ENCODE assay signal across 22 mouse cellular contexts in genomic region chr9:65833230-65833629, GRCm38 (mm10). TPM values are rescaled to one million over a fixed set of nuclear protein-coding genes. Genes with fewer than 3 reads are reported as not detected.
DNase-seq lines count a peak whose midpoint lies in the region; ATAC-seq lines count a peak whose summit lies in the region.
"Had no signal": no experiment of that assay in that cellular context is flagged by ENCODE, and none has a peak within 500 bp of the region (broad histone marks: within the 10 kb centered on the region; RNA-seq: fewer than 3 reads in every experiment).

No protein-coding gene starts in this region.

- H3K27ac ChIP-seq in neural tube, embryonic 12.5 days: no peak overlapping the region
- H3K27ac ChIP-seq in forebrain, embryonic 16.5 days (ENCODE audit: low read length): no peak overlapping the region
- H3K27ac ChIP-seq: embryonic facial prominence, embryonic 10.5 days had no signal

- H3K4me3 ChIP-seq in neural tube, embryonic 12.5 days: no peak overlapping the region
- H3K4me3 ChIP-seq in forebrain, embryonic 16.5 days (replicated peaks; ENCODE audit: low read length): no peak overlapping the region
- H3K4me3 ChIP-seq: embryonic facial prominence, embryonic 10.5 days; heart, embryonic 15.5 days; myocyte had no signal

- H3K36me3 ChIP-seq in neural tube, embryonic 12.5 days: peaks cover 4% of the 10 kb centered on the region; the same call in 1 of the 2 replicates
- H3K36me3 ChIP-seq in forebrain, embryonic 16.5 days (ENCODE audit: control insufficient read depth, insufficient read depth): no peaks in the 10 kb centered on the region

- no peak overlapping the region for H3K9ac ChIP-seq in neural tube, embryonic 12.5 days
- H3K9ac ChIP-seq in forebrain, embryonic 16.5 days (replicated peaks; ENCODE audit: low read depth, low read length): no peak overlapping the region
- H3K9ac ChIP-seq: heart, embryonic 15.5 days had no signal

- no peak overlapping the region for H3K4me2 ChIP-seq in neural tube, embryonic 12.5 days (replicated peaks)
- no peak overlapping the region for H3K4me2 ChIP-seq in forebrain, embryonic 16.5 days (ENCODE audit: low read length)
- H3K4me2 ChIP-seq: heart, embryonic 15.5 days had no signal

- 12% methylated on average over 2 of the region's 2 CpGs for WGBS in neural tube, embryonic 12.5 days
- 11% methylated on average over 2 of the region's 2 CpGs for WGBS in forebrain, embryonic 16.5 days

- peak; percentile 21 for DNase-seq in heart, adult 11 months
- no peak for DNase-seq in heart, adult 9 months (ENCODE audit: low spot score in 2 of 2)
- no peak for DNase-seq in neural tube, embryonic 10.5 days (ENCODE audit: extremely low spot score, low spot score)
- DNase-seq in kidney, postnatal 25 days: no peak
- DNase-seq: adrenal gland, postnatal 14 days; cerebellum, adult 11 months; cerebellum, postnatal 14 days; heart, postnatal 4 days; kidney, adult 18-20 months; kidney, postnatal 14 days; lung, postnatal 10 days; right cerebral cortex, adult 18-20 months; thymus, postnatal 14 days had no signal

- H3K27me3 ChIP-seq in neural tube, embryonic 12.5 days (replicated peaks): no peaks in the 10 kb centered on the region; the same call in 1 of the 2 replicates
- H3K27me3 ChIP-seq in forebrain, embryonic 16.5 days (replicated peaks; ENCODE audit: control insufficient read depth, insufficient read depth, low read length): no peaks in the 10 kb centered on the region
- H3K27me3 ChIP-seq: heart, embryonic 15.5 days had no signal

- peaks cover 19% of the 10 kb centered on the region for H3K4me1 ChIP-seq in neural tube, embryonic 12.5 days
- peaks cover 19% of the 10 kb centered on the region for H3K4me1 ChIP-seq in forebrain, embryonic 16.5 days (replicated peaks; ENCODE audit: control insufficient read depth, insufficient read depth, low read length)

- H3K9me3 ChIP-seq in neural tube, embryonic 12.5 days: no peaks in the 10 kb centered on the region
- no peaks in the 10 kb centered on the region for H3K9me3 ChIP-seq in forebrain, embryonic 16.5 days (ENCODE audit: control insufficient read depth, low read length)
- H3K9me3 ChIP-seq: embryonic facial prominence, embryonic 10.5 days; heart, embryonic 15.5 days had no signal

- ATAC-seq in neural tube, embryonic 12.5 days (ENCODE audit: low FRiP score, low read depth): 0 out of 2 replicates have a peak, but pooled peaks have one; percentile 56
- ATAC-seq in forebrain, embryonic 16.5 days: peak; percentile 56; the same call in 1 of the 2 replicates
- no peak for ATAC-seq in megakaryocyte-erythroid progenitor cell, adult 5-6 weeks (replicated peaks; ENCODE audit: low FRiP score, low TSS enrichment, poor library complexity, severe bottlenecking)
- ATAC-seq: activated CD4-positive, CD25-positive, alpha-beta regulatory T cell, adult 4 months; CD4-positive, CD25-positive, alpha-beta regulatory T cell, adult 4 months had no signal

RNA-seq across cellular contexts. Expression of gene Zfp609, which starts 5.9 kb away (rescaled TPM):
- 12.1 and 12.8 TPM in 2 replicates for polyA plus RNA-seq in neural tube, embryonic 12.5 days (2016; fragmentation: Nextera tagmentation; extraction: Ambion mirVana)
- 7.7 and 8.0 TPM in 2 replicates for polyA plus RNA-seq in forebrain, embryonic 16.5 days (2015; fragmentation: Nextera tagmentation; extraction: Ambion mirVana)
- 25.5 and 31.8 TPM in 2 replicates for total RNA-seq in megakaryocyte-erythroid progenitor cell, adult 5-6 weeks (2014; fragmentation: Nextera tagmentation)
- 3.6 and 13.8 TPM in 2 replicates for total RNA-seq in megakaryocyte-erythroid progenitor cell, adult 5-6 weeks (2017)

RNA-seq across cellular contexts. Expression of gene Pclaf, which starts 56.8 kb away (rescaled TPM):
- 125 and 146 TPM in 2 replicates for polyA plus RNA-seq in neural tube, embryonic 12.5 days (2016; fragmentation: Nextera tagmentation; extraction: Ambion mirVana)
- 57.7 and 59.9 TPM in 2 replicates for polyA plus RNA-seq in forebrain, embryonic 16.5 days (2015; fragmentation: Nextera tagmentation; extraction: Ambion mirVana)
- 39.0 and 59.8 TPM in 2 replicates for total RNA-seq in megakaryocyte-erythroid progenitor cell, adult 5-6 weeks (2014; fragmentation: Nextera tagmentation)
- 79.5 and 86.8 TPM in 2 replicates for total RNA-seq in megakaryocyte-erythroid progenitor cell, adult 5-6 weeks (2017)
- total RNA-seq: gastrocnemius, adult 8-10 months had no signal
